Mouse (Mus musculus): Measurements from ENCODE around the gene Mgat4e. TPM values are rescaled to one million over a fixed set of nuclear protein-coding genes. Genes with fewer than 3 reads are reported as not detected.

Mgat4e gene
- not detected in 2 replicates for total RNA-seq (2014; rRNA removed)
- polyA plus RNA-seq (2015; fragmentation: Nextera tagmentation; extraction: Ambion mirVana), result not detected in 2 replicates

DNA sequence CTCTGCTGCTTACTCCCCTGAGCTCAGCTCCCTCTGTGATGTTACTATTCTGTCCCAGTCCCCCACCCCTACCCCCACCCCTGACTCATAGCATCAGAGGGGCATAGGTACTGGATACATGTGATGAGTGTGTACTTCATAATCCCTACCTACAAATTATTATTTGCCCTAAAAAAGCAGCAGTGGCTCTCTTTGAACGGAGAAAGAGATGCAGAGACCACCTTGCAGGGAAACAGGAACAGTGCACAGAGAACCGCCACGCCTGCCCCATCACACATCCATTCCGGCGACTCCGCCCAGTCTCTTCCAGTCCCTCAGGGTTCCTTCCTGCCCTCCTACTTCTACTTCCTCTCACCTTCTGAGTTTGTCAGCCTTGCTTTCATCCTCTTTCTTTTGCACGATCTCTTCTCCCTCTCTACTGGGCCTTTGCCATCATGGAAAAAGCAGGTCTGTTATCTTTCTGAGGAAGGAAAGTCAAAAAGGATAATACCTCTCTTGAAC, at the start of gene Mgat4e:
TSS of gene Mgat4e (minus strand) at position 51 of the 501 bp plus-strand sequence.
- no peak for TF ChIP-seq CTCF (IDR thresholded peaks at IDR 0.05)
- 74% methylated on average over 7 of the region's 7 CpGs for WGBS
- no peaks in the 10 kb centered on the region for H3K27me3 ChIP-seq (ENCODE audit: insufficient read depth, low read length)
- DNase-seq (ENCODE audit: low spot score) (no peak), ATAC-seq (ENCODE audit: low FRiP score) (no peak)
- H3K9me3 ChIP-seq (ENCODE audit: low read length), result no peaks in the 10 kb centered on the region
- no peak within 1 kb of the TSS for H3K27ac ChIP-seq (ENCODE audit: low read depth, low read length)
- no peak within 1 kb of the TSS for H3K4me3 ChIP-seq (ENCODE audit: low read depth, low read length)
- no peak within 1 kb of the TSS for H3K9ac ChIP-seq (replicated peaks; ENCODE audit: low read length, poor library complexity, severe bottlenecking)
- H3K4me2 ChIP-seq (ENCODE audit: low read depth, low read length, poor library complexity, severe bottlenecking), result no peak within 1 kb of the TSS
- H3K36me3 ChIP-seq (ENCODE audit: insufficient read depth, low read length), result no peaks in the 10 kb centered on the region
- H3K4me1 ChIP-seq (ENCODE audit: insufficient read depth, low read length), result no peaks in the 10 kb centered on the region

DNA sequence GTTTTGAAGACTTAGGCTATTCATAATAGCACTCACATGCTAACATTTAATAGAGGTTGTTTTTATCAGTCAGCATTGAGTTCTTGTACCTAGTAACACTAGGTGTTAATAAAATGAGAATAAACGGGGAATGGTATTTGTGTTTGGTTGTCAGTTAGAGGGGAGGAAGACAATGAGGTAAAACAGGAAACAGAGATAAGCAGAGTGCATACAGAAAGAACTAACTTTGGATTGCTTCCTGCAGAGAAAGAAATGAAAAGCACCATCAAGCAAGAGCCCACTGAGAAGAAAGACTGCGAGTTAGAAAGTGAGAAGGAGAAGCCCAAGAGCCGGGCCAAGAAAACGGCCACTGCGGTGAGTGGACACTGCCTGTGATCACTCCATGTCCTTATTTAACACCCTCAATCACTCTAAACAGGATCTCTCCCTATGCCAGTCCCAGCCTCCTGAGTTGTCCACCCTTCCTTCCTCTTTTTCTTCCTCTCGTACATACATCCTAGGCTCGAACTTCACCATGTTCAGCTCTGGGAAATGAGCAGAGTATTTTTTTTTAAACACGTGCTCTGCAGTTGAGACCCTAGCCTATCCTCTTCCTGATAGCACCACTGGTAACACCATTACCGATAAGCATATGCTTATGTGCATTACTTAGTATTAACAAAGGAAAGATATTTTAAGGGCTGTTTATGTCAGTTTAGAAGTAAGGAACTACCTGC, 48.0 kb upstream of the Mgat4e start:
- no peak overlapping the region for H3K4me3 ChIP-seq (ENCODE audit: low read depth, low read length)
- H3K9me3 ChIP-seq (ENCODE audit: low read length), result no peaks in the 10 kb centered on the region
- TF ChIP-seq CTCF (IDR thresholded peaks at IDR 0.05), result no peak
- no peak overlapping the region for H3K4me2 ChIP-seq (ENCODE audit: low read depth, low read length, poor library complexity, severe bottlenecking)
- H3K4me1 ChIP-seq (ENCODE audit: insufficient read depth, low read length), result no peaks in the 10 kb centered on the region
- no peak overlapping the region for H3K9ac ChIP-seq (replicated peaks; ENCODE audit: low read length, poor library complexity, severe bottlenecking)
- DNase-seq (ENCODE audit: low spot score) (no peak), ATAC-seq (ENCODE audit: low FRiP score) (no peak)
- no peak overlapping the region for H3K27ac ChIP-seq (ENCODE audit: low read depth, low read length)
- 92% methylated on average over 9 of the region's 9 CpGs for WGBS
- no peaks in the 10 kb centered on the region for H3K27me3 ChIP-seq (ENCODE audit: insufficient read depth, low read length)
- peaks cover 45% of the 10 kb centered on the region for H3K36me3 ChIP-seq (ENCODE audit: insufficient read depth, low read length)

DNA sequence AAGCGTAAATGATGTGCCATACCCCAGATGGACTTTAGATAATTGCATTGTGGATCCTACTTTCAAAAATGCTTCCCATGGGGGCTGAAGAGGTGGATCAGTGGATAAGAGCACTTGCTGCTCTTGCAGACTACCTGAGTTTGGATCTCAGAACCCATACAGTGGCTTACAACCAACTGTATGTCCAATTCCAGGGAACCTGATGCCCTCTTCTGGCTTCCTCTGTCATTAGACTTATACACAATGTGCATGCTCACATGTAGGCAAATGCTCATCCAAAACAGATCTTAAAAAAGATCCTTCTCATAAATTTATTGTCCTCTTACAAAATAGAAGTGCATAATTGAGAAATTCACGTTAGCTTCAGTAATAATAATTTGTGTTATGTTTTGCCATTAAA, 42.3 kb upstream of the Mgat4e start:
- H3K36me3 ChIP-seq (ENCODE audit: insufficient read depth, low read length), result peaks cover 20% of the 10 kb centered on the region
- no peak for DNase-seq (ENCODE audit: low spot score)
- WGBS, result 96% methylated on average over 2 of the region's 2 CpGs

DNA sequence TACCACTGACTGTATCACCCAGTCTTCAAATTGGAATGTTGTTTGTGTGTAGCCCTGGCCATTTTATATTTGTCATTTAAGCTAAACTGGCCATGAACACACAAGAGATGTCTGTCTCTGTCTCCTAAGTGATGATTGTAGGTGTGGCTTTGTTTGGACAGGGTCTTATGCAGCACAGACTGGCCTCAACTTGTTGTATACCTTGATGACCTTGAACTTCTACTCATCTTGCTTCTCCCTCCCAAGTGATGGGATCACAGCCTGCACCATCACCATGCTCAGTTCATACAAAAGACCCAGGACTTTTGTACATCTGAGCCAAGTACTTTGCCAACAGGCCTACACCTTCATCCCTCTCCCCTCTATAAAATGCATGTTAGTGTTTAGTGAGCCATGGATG, 40.2 kb upstream of the Mgat4e start:
- Histone ChIP-seq H3K27ac (ENCODE audit: low read depth, low read length) (no peak overlapping the region), H3K9ac (replicated peaks; ENCODE audit: low read length, poor library complexity, severe bottlenecking) (no peak overlapping the region), H3K4me2 (ENCODE audit: low read depth, low read length, poor library complexity, severe bottlenecking) (no peak overlapping the region), H3K4me3 (ENCODE audit: low read depth, low read length) (no peak overlapping the region), H3K4me1 (ENCODE audit: insufficient read depth, low read length) (no peaks in the 10 kb centered on the region), H3K36me3 (ENCODE audit: insufficient read depth, low read length) (peaks cover 14% of the 10 kb centered on the region; the same call in 1 of the 2 replicates), H3K9me3 (ENCODE audit: low read length) (no peaks in the 10 kb centered on the region), H3K27me3 (ENCODE audit: insufficient read depth, low read length) (no peaks in the 10 kb centered on the region)
- no peak for DNase-seq (ENCODE audit: low spot score)
- ATAC-seq (ENCODE audit: low FRiP score), result no peak
- TF ChIP-seq CTCF (IDR thresholded peaks at IDR 0.05), result no peak

More for the DNA sequence above, 42.3 kb upstream of the Mgat4e start:
- H3K4me3 ChIP-seq (ENCODE audit: low read depth, low read length), result no peak overlapping the region
- no peaks in the 10 kb centered on the region for H3K9me3 ChIP-seq (ENCODE audit: low read length)
- no peak overlapping the region for H3K9ac ChIP-seq (replicated peaks; ENCODE audit: low read length, poor library complexity, severe bottlenecking)
- peak; percentile 42 for TF ChIP-seq CTCF (IDR thresholded peaks at IDR 0.05)
- no peaks in the 10 kb centered on the region for H3K4me1 ChIP-seq (ENCODE audit: insufficient read depth, low read length)
- no peak for ATAC-seq (ENCODE audit: low FRiP score)
- H3K4me2 ChIP-seq (ENCODE audit: low read depth, low read length, poor library complexity, severe bottlenecking), result no peak overlapping the region
- H3K27me3 ChIP-seq (ENCODE audit: insufficient read depth, low read length), result no peaks in the 10 kb centered on the region
- no peak overlapping the region for H3K27ac ChIP-seq (ENCODE audit: low read depth, low read length)

DNA sequence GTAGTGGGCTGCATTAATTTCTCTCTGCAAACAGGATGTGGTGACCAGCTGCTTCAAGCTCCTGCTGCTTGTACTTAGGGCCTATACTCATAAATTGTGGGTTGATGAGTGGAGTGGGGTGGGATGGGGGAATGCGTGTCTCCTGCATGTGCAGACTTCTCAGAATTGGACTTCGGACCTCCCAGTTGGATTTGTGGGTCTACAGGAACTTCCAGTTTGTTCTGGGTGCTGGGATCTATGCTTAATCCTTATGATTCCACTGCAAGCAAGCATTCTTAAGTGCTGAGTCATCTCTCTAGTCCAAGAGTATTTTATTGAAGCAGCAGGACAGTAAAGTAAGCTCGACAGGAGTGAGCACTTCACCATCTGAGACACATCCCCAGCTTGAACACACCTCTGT, 34.1 kb upstream of the Mgat4e start:
- no peak overlapping the region for H3K4me3 ChIP-seq (ENCODE audit: low read depth, low read length)
- ATAC-seq (ENCODE audit: low FRiP score), result no peak
- H3K36me3 ChIP-seq (ENCODE audit: insufficient read depth, low read length), result peaks cover 3% of the 10 kb centered on the region; the same call in 1 of the 2 replicates
- no peaks in the 10 kb centered on the region for H3K9me3 ChIP-seq (ENCODE audit: low read length)
- H3K4me2 ChIP-seq (ENCODE audit: low read depth, low read length, poor library complexity, severe bottlenecking), result no peak overlapping the region
- no peaks in the 10 kb centered on the region for H3K27me3 ChIP-seq (ENCODE audit: insufficient read depth, low read length)
- H3K4me1 ChIP-seq (ENCODE audit: insufficient read depth, low read length), result no peaks in the 10 kb centered on the region
- DNase-seq (ENCODE audit: low spot score), result no peak
- no peak for TF ChIP-seq CTCF (IDR thresholded peaks at IDR 0.05)
- H3K27ac ChIP-seq (ENCODE audit: low read depth, low read length), result no peak overlapping the region
- H3K9ac ChIP-seq (replicated peaks; ENCODE audit: low read length, poor library complexity, severe bottlenecking), result no peak overlapping the region
- WGBS, result 75% methylated on average over 3 of the region's 3 CpGs

DNA sequence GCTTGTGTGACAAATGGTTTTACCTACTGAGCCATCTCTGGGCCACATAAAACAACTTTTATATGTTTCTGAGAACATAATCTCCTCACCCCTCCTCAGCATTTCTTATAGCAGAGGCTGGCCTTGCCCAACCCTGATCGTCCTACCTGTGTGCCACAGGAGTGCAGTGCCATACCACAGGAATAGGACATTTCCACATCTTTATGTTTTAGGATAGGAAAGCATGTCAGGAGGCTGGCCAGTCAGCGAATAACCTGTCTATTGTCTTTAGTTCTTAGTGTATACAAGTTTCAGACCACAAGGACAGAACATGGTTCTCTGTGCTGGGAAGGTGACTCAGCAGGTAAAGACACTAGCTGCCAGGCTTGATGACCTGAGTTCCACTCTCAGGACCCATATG, 31.3 kb upstream of the Mgat4e start:
- H3K4me3 ChIP-seq (ENCODE audit: low read depth, low read length), result no peak overlapping the region
- no peaks in the 10 kb centered on the region for H3K9me3 ChIP-seq (ENCODE audit: low read length)
- no peak overlapping the region for H3K27ac ChIP-seq (ENCODE audit: low read depth, low read length)
- 84% methylated on average over 2 of the region's 2 CpGs for WGBS
- no peak for ATAC-seq (ENCODE audit: low FRiP score)
- no peaks in the 10 kb centered on the region for H3K27me3 ChIP-seq (ENCODE audit: insufficient read depth, low read length)
- TF ChIP-seq CTCF (IDR thresholded peaks at IDR 0.05), result no peak
- no peak overlapping the region for H3K4me2 ChIP-seq (ENCODE audit: low read depth, low read length, poor library complexity, severe bottlenecking)
- DNase-seq (ENCODE audit: low spot score), result no peak
- no peak overlapping the region for H3K9ac ChIP-seq (replicated peaks; ENCODE audit: low read length, poor library complexity, severe bottlenecking)
- no peaks in the 10 kb centered on the region for H3K4me1 ChIP-seq (ENCODE audit: insufficient read depth, low read length)
- H3K36me3 ChIP-seq (ENCODE audit: insufficient read depth, low read length), result no peaks in the 10 kb centered on the region

All from midbrain, postnatal 0 days (tissue).